Mouse (Mus musculus) small intestine, adult 2 months (tissue): ENCODE results near the gene Rnf2.

Experiments
- CTCF ChIP-seq: fragments of 200-500 bp; IDR thresholded peaks from 2 replicates; pipeline ENCODE4 v1.5.1; 2012; ENCODE audit warnings: low read depth, mild to moderate bottlenecking, control low read depth, inconsistent platforms, low read length, moderate library complexity, mixed read lengths; ENCODE audit not compliant: insufficient replicate concordance, insufficient read length; ENCODE audit errors: extremely low read depth
- POLR2A ChIP-seq: fragments of 200-500 bp; IDR thresholded peaks from 2 replicates; pipeline ENCODE4 v1.6.1; 2012; ENCODE audit warnings: low read depth, mild to moderate bottlenecking, control low read depth, inconsistent platforms, low read length, moderate library complexity

DNA sequence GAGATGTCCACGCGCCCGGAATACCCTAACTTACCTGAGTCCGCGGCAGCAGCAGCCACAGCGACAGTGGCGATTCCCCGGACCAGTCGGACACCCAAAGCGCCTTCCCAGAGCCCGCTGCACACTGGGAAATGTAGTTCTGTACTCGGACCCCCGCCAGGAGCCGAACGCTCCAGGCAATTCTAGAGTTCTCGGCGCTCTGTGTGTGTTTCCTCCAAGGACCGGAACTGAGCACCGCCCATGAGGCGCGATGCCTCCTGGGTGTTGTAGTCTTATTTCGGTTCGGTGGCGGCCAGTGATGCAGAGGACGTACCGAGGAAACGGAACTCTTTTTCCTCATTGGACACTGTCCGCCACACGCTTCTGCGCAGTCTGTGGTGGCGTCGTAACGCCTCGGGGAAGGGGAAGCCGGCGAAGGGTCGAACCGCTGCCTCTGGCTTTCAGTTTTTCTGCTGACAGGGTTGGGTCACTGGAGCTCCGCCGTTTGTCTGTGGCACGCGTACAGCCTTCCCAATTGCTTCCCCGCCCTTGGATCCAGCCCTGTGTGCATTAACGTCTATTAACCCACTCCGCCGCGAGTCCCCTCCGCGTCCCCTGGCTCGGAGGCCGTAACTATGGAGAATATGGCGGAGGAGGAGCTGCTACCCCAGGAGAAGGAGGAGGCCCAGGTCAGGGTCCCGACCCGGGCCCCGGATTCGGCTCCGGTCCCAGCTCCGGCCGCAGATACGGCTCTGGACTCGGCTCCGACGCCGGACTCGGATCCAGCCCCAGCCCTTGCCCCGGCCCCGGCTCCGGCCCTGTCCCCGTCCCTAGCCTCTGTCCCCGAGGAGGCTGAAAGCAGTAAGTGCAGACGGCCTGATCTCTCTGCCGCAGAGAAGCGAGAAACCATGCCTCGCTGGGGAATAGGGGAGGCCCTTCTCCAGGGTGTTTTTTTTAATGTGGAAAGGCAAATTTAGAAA lies 72.2 kb downstream of the Rnf2 start, which contains the start of the genes Swt1 and Trmt1l:
- peak; percentile 84 for TF ChIP-seq POLR2A
- TF ChIP-seq CTCF, result 0 out of 2 replicates have a peak, but pooled peaks have one; percentile 3
